Comparison of ENCODE assay signal across 31 mouse cellular contexts in the genomic region with DNA sequence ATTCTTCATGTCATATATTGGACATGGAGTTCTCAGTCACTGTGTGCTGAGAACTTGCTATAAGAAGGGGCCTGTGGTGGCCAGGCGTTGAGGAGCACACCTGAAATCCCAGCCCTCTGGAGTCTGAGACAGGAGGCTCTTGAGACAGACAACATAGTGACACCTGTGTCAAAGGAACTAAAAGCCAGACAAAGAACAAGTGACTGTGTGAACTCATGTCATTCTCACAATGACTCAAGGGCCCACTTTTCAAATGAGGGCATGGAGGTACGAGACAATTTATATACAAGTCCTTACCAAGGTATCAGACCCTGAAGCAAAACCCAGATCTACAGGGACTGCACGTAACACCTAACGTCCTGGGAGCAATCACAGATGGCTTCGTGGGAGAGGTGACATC.
"Had no signal": no experiment of that assay in that cellular context is flagged by ENCODE, and none has a peak within 500 bp of the region (broad histone marks: within the 10 kb centered on the region; RNA-seq: fewer than 3 reads in every experiment).

No protein-coding gene starts in this region.

- H3K9me3 ChIP-seq: limb, embryonic 10.5 days; limb, embryonic 12.5 days; limb, embryonic 13.5 days; limb, embryonic 15.5 days; liver, embryonic 12.5 days; liver, embryonic 13.5 days; liver, embryonic 15.5 days; lung, embryonic 15.5 days; megakaryocyte, embryonic 14.5 days; midbrain, embryonic 10.5 days; midbrain, embryonic 12.5 days; midbrain, embryonic 13.5 days; midbrain, embryonic 15.5 days had no signal

- H3K4me3 ChIP-seq: limb, embryonic 10.5 days; limb, embryonic 12.5 days; limb, embryonic 13.5 days; limb, embryonic 15.5 days; liver, embryonic 12.5 days; liver, embryonic 13.5 days; liver, embryonic 15.5 days; lung, embryonic 15.5 days; megakaryocyte, embryonic 14.5 days; midbrain, embryonic 10.5 days; midbrain, embryonic 12.5 days; midbrain, embryonic 13.5 days; midbrain, embryonic 15.5 days; myocyte had no signal

- H3K27me3 ChIP-seq: limb, embryonic 12.5 days; limb, embryonic 13.5 days; limb, embryonic 15.5 days; liver, embryonic 12.5 days; liver, embryonic 13.5 days; lung, embryonic 15.5 days; midbrain, embryonic 12.5 days; midbrain, embryonic 13.5 days; midbrain, embryonic 15.5 days had no signal

- DNase-seq: left cerebral cortex, postnatal 4 days; liver; liver, embryonic 13.5 days; liver, postnatal 0 days; lung, adult 18-20 months; lung, adult 2 months; lung, embryonic 14.5 days; lung, postnatal 10 days; lung, postnatal 14 days; lung, postnatal 36 days; lung, postnatal 4 days; midbrain, embryonic 14.5 days had no signal

- H3K36me3 ChIP-seq: limb, embryonic 10.5 days; limb, embryonic 12.5 days; limb, embryonic 13.5 days; limb, embryonic 15.5 days; liver, embryonic 12.5 days; liver, embryonic 13.5 days; liver, embryonic 15.5 days; lung, embryonic 15.5 days; midbrain, embryonic 10.5 days; midbrain, embryonic 12.5 days; midbrain, embryonic 13.5 days; midbrain, embryonic 15.5 days had no signal

- H3K4me1 ChIP-seq: limb, embryonic 10.5 days; limb, embryonic 12.5 days; limb, embryonic 13.5 days; limb, embryonic 15.5 days; liver, embryonic 12.5 days; liver, embryonic 13.5 days; liver, embryonic 15.5 days; lung, embryonic 15.5 days; midbrain, embryonic 10.5 days; midbrain, embryonic 12.5 days; midbrain, embryonic 13.5 days; midbrain, embryonic 15.5 days had no signal

- H3K27ac ChIP-seq: limb, embryonic 10.5 days; limb, embryonic 12.5 days; limb, embryonic 13.5 days; limb, embryonic 15.5 days; liver, embryonic 12.5 days; liver, embryonic 13.5 days; liver, embryonic 14.5 days; liver, embryonic 15.5 days; lung, embryonic 15.5 days; macrophage; midbrain, embryonic 10.5 days; midbrain, embryonic 12.5 days; midbrain, embryonic 13.5 days; midbrain, embryonic 15.5 days had no signal

- H3K9ac ChIP-seq: limb, embryonic 12.5 days; limb, embryonic 13.5 days; limb, embryonic 15.5 days; liver, embryonic 12.5 days; liver, embryonic 13.5 days; liver, embryonic 14.5 days; liver, embryonic 15.5 days; liver, postnatal 0 days; lung, embryonic 14.5 days; lung, embryonic 15.5 days; midbrain, embryonic 12.5 days; midbrain, embryonic 13.5 days; midbrain, embryonic 15.5 days had no signal

- ATAC-seq: liver, embryonic 12.5 days; liver, postnatal 0 days; lung, postnatal 0 days; midbrain, embryonic 13.5 days; midbrain, embryonic 15.5 days; midbrain, embryonic 16.5 days had no signal

- H3K4me2 ChIP-seq: limb, embryonic 12.5 days; limb, embryonic 13.5 days; limb, embryonic 15.5 days; liver, embryonic 11.5 days; liver, embryonic 12.5 days; liver, embryonic 13.5 days; liver, embryonic 15.5 days; lung, embryonic 14.5 days; lung, embryonic 15.5 days; midbrain, embryonic 11.5 days; midbrain, embryonic 12.5 days; midbrain, embryonic 13.5 days; midbrain, embryonic 15.5 days had no signal
